Mouse (Mus musculus) E14TG2a.4 (cell line): ENCODE measurements at regions not wholly inside any gene's neighbourhood (a gene's known extent, or its start where the extent isn't known, plus 50 kb on each side); places are given as distances from the start of the nearest gene placed in this dataset.

Experiments used
- H3K27me3 ChIP-seq: 2 replicates; pipeline ENCODE4 v1.6.1; 2014; ENCODE audit warnings: low read length, control low read depth; ENCODE audit not compliant: insufficient read depth
- H3K36me3 ChIP-seq: 2 replicates; pipeline ENCODE4 v1.6.1; 2014; ENCODE audit warnings: low read length, control low read depth; ENCODE audit not compliant: insufficient read depth
- H3K4me1 ChIP-seq: replicated peaks from 2 replicates; pipeline ENCODE4 v1.6.1; 2014; ENCODE audit warnings: low read depth, low read length, control low read depth
- H3K4me3 ChIP-seq: replicated peaks from 2 replicates; pipeline ENCODE4 v1.5.1; 2014; ENCODE audit warnings: mild to moderate bottlenecking, low read length
- H3K9me3 ChIP-seq: 2 replicates; pipeline ENCODE4 v1.6.1; 2014; ENCODE audit warnings: low read length, control low read depth
- CTCF ChIP-seq: conservative IDR thresholded peaks from 2 replicates; pipeline ENCODE4 v1.5.1; 2014; ENCODE audit warnings: low read length
- NANOG ChIP-seq: IDR thresholded peaks from 2 replicates; pipeline ENCODE4 v1.6.1; 2014; ENCODE audit warnings: borderline replicate concordance, low read length, mixed read lengths
- POU5F1 ChIP-seq: IDR thresholded peaks from 2 replicates; pipeline ENCODE4 v1.6.1; 2014; ENCODE audit warnings: low read length, borderline replicate concordance

- peak; percentile 62 for TF ChIP-seq CTCF
- TF ChIP-seq NANOG = no peak
- H3K36me3 ChIP-seq = no peaks in the 10 kb centered on the region
- H3K4me3 ChIP-seq = no peak overlapping the region
- no peaks in the 10 kb centered on the region for H3K9me3 ChIP-seq
- no peaks in the 10 kb centered on the region for H3K27me3 ChIP-seq
- H3K4me1 ChIP-seq = no peaks in the 10 kb centered on the region
These were observed 76.7 kb upstream of the Slitrk3 start for GRCm38 (mm10) chr3:73134316-73134715.

GRCm38 (mm10) chr3:73125143-73125542 is 67.5 kb upstream of the Slitrk3 start:
- no peaks in the 10 kb centered on the region for H3K27me3 ChIP-seq
- no peak overlapping the region for H3K4me3 ChIP-seq
- H3K9me3 ChIP-seq = no peaks in the 10 kb centered on the region
- no peaks in the 10 kb centered on the region for H3K4me1 ChIP-seq
- no peaks in the 10 kb centered on the region for H3K36me3 ChIP-seq
- TF ChIP-seq CTCF (no peak), POU5F1 (no peak), NANOG (no peak)

GRCm38 (mm10) chr3:73109102-73109501 is 51.5 kb upstream of the Slitrk3 start:
- Histone ChIP-seq H3K36me3 (no peaks in the 10 kb centered on the region), H3K4me3 (no peak overlapping the region), H3K9me3 (no peaks in the 10 kb centered on the region), H3K4me1 (no peaks in the 10 kb centered on the region), H3K27me3 (no peaks in the 10 kb centered on the region)
- TF ChIP-seq CTCF (no peak), POU5F1 (no peak), NANOG (no peak)
